Mouse (Mus musculus): ENCODE measurements around the gene Gatad2b.
"Not testable (repeated sequence)": the region's sequence is repeated elsewhere in the genome, so short reads cannot be mapped to it uniquely, and the experiment has no call there.

Gene Gatad2b

DNA sequence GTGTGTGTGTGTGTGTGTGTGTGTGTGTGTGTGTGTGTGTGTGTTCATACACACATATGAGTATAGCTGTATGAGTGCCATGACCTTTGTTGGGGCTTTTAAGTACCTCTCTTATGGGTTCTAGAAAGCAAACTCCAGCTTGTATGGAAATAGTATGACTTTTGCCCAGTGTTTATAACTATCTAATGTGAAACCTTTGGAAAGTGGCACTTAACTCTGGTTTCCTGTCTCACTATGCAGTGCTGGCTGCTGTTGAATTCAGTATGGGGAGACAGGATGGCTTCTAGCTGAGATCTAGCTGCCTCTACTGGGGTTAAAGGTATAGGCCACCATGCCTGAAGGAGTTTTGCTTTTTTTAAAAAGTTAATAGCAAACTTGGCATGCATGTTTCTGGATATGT lies 16.6 kb downstream of the Gatad2b start:
- no peak for DNase-seq (ENCODE audit: low read depth, low spot score)

- no peak for DNase-seq (ENCODE audit: low read depth, low spot score)
These were observed 20.4 kb downstream of the Gatad2b start for GRCm38 (mm10) chr3:90313367-90313766.

DNA sequence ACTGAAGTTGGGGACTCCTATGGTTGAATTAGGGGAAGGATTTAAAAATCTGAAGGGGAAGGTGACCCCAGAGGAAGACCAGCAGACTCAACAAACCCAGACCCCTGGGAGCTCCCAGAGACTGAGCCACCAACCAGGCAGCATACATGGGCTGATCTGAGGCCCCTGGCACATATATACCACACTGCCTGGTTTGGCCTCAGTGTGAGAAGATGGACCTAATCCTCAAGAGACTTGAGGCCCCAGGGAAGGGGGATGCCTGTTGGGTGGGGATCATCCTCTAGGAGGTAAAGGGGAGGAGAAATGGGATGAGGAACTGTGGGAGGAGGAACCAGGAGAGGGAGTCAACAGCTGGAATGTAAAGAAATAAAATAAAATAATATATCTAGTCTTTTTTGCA lies 21.3 kb downstream of the Gatad2b start:
- DNase-seq (ENCODE audit: low read depth, low spot score): no peak

DNA sequence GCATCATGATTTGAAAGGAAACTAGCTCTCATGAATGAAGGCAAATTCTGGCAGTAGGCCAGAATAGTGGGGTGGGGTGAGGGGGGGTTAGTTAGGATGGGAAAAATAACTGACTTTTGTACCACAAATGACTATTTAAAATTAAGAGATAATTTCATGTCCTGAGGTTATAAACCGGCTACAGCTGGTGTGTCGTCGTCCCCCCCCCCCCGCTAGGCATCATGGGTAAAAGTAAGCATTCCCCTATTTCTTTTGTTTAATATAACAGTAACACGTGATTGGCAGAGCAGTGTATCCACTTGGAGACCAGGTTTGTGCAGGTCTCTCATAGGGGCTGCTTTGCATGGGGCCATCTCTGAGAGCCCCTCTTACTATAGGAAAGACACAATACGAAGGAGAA lies 29.3 kb downstream of the Gatad2b start:
- no peak for DNase-seq (ENCODE audit: low read depth, low spot score)

GRCm38 (mm10) chr3:90323119-90323518 lies 30.1 kb downstream of the Gatad2b start:
- DNase-seq (ENCODE audit: low read depth, low spot score): no peak

- DNase-seq (ENCODE audit: low read depth, low spot score): no peak
These were observed 39.5 kb downstream of the Gatad2b start for GRCm38 (mm10) chr3:90332485-90332884.

GRCm38 (mm10) chr3:90335517-90335916 lies 42.5 kb downstream of the Gatad2b start:
- no peak for DNase-seq (ENCODE audit: low read depth, low spot score)

DNA sequence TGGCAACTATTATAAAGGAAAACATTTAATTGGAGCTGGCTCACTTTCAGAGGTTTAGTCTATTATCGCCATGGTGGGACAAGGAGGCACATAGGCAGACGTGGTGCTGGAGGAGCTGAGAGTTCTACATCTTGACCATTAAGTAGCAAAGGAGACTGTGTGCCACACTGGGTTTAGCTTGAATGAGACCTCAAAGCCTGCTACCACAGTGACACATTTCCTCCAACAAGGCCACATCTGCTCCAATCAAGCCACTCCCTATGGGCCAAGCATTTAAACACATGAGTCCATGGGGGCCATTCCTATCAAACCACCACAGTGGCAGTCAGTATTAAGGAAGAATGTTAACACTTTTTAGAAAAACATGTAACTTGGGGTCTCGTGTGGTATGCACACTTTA lies 45.2 kb downstream of the Gatad2b start:
- DNase-seq (ENCODE audit: low read depth, low spot score): no peak

DNA sequence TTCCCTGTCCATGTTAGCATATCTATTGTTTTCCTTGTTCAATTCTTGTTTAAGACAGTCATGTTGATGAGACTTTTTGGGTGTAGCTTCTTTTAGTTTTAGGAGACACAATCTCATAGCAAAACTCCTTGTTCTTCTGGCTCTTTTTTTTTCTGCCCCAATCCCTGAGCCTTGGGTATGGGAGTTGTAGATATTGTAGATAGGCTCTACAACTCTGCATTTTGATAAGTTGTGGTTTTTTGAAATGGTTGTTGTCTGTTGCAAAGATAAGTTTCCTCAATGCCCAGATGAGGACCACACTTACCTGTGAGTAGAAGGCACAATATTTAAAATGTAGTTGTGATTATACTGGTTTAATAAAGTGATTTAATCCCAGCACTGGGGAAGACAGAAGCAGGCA lies 47.2 kb downstream of the Gatad2b start:
- no peak for DNase-seq (ENCODE audit: low read depth, low spot score)

DNA sequence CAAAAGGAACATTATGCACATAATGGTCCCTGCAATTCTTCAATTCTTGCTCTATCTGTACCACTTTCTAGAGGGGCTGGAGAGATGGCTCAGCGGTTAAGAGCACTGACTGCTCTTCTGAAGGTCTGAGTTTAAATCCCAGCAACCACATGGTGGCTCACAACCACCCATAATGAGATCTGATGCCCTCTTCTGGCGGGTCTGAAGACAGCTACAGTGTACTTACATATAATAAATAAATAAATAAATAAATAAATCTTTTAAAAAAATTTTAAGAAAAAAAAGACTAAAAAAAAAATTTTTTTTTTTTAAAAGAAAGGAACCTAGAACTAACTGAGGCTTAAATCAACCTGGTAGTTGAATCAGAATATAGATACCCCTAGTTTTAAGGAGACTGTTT lies 49.9 kb downstream of the Gatad2b start:
- not testable (repeated sequence) for DNase-seq (ENCODE audit: low read depth, low spot score)

DNA sequence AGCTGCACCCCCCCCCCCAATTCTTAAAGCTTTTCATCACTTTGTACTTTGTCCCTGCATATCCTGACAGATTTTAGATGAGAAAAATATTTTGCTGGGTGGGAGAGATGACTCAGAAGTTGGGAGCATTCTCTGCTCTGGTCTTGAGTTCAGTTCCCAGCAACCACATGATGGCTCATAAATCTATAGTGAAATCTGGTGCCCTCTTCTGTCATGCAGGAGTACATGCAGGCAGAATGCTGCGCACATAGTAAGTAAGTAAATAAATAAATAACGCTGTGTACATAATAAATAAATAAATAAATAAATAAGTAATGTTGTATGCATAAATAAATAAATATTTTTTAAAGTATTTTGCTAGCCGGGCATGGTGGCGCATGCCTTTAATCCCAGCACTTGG lies 54.9 kb downstream of the Gatad2b start:
- DNase-seq (ENCODE audit: low read depth, low spot score): no peak

DNA sequence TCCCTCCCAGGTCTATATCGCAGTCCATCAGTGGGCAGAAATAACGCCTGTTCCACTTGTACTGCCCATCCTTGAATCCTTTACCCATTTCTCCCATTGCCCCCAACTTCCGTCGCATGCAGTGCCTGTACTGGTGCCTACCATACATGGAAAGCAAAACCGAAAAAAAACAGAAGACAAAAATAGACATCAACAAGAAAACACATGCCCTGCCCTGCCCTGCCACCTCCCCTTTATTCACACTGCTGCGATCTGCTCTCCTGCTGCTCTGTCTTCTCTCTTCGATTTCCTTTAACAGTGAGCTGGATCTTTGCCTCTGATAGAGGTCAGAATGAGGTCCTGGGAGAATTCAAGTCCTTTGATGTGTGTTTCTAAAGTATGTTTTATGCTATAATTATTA lies 65.0 kb downstream of the Gatad2b start:
- DNase-seq (ENCODE audit: low read depth, low spot score): no peak

DNA sequence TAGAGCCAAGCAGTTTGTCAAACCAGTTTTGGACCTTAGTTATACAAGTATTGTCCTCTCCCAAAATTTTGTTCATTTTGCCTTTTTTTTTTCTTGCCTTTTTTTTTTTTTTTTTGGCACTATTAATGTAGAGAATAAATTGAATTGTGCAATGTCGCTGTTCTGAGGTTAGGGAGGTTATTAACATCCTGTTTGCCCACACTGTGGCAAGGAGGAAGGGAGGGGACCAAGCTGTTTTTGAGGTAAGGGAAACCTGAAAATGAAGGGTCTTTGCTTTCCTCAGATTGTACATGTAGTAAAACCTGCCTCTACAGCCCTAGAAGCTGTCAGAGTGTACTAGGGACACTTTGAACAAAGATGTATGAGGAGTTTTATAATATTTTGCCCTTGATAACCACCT lies 66.3 kb downstream of the Gatad2b start:
- DNase-seq (ENCODE audit: low read depth, low spot score): no peak

DNA sequence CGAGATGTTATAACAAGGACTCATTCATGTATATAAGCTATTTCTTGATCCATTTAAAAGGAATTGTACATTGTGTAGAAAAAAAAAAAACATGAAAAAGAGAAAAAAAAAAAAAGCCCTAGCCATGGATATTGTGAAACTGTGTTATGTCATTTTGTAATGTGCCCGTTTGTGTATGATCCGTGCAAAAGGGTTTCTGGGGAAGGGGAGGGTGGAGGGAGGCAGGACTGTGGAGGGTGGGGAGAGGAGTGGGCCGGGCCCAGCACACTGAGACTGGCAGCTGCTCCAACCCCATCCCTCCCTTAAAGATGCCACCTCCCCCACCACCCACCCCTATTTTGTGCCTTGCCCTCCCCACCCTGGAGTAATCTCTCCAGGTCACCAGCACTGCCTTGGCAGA lies 68.5 kb downstream of the Gatad2b start:
- no peak for DNase-seq (ENCODE audit: low read depth, low spot score)

DNA sequence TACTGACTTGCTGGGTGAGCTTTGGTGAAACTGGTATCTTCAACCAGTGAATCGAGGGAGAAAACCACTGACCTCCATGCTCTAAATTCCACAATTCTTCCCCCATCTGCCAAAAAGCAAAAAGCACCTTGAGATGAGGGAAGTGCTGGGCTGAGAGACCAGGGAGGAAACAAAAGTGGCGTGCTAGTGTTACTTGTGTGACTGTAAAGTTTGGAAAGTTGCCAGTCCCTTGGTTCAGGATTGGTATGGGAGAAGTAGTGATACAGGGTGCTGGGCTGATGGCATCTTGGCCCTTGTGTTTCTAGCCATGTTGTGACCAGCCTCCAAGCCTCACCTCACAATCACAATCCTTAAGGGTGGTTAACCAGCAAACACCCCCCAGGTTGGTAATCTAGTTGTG lies 69.4 kb downstream of the Gatad2b start:
- DNase-seq (ENCODE audit: low read depth, low spot score): no peak

- DNase-seq (ENCODE audit: low read depth, low spot score): no peak
These were observed 74.1 kb downstream of the Gatad2b start for GRCm38 (mm10) chr3:90367001-90367632.

DNA sequence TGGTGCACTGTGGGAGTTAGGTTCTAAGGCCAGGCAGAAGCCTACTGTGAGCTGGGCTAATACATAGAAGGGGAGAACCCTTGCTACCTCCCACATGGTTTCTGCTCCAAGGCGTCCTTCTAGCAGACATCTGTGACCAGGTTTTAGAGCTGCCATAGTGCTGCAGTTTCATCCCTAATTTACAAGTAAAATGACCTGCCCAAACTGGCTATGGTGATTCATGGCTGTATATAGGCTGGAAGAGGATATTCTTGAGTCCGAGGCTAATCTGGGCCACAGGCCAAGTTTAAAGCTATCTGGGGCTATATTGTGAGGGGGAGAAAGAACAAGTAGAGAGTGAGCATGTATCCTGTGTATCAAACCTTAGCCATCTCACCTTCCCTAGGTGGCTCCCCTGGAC lies 76.1 kb downstream of the Gatad2b start:
- DNase-seq (ENCODE audit: low read depth, low spot score): no peak

- no peak for DNase-seq (ENCODE audit: low read depth, low spot score)
These were observed 78.9 kb downstream of the Gatad2b start for GRCm38 (mm10) chr3:90371857-90372256.

- no peak for DNase-seq (ENCODE audit: low read depth, low spot score)
These were observed 79.8 kb downstream of the Gatad2b start for GRCm38 (mm10) chr3:90372817-90373216.

DNA sequence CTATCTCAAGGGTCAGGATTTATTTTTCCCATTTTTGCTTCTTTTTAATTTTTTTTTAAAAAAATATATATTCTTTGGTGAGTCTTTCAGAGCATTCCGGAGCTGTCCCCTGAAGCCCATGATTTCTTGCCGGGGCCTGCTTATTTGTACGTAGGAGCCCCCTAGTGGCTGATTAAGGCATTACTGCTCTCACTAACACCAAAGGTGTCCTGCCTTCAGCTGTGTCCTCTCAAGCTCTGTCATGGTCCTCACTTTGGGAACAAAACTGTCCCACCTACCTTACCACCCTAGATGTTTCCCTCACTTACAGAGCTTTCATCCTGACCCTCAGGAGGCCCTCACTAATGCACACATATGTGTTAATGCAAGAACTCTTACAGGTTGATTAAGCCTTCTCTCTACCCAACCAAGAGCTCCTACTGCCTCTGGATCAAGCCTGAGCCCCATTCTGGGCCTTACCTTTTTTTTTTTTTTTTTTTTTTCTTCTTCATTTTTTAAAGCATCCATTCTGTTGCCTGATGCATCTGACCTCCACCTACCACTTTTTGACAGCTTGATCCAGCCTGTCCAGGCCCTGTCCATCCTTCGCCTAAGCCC lies 80.6 kb downstream of the Gatad2b start:
- DNase-seq (ENCODE audit: low read depth, low spot score): no peak

GRCm38 (mm10) chr3:90374368-90374767 lies 81.4 kb downstream of the Gatad2b start:
- no peak for DNase-seq (ENCODE audit: low read depth, low spot score)

DNA sequence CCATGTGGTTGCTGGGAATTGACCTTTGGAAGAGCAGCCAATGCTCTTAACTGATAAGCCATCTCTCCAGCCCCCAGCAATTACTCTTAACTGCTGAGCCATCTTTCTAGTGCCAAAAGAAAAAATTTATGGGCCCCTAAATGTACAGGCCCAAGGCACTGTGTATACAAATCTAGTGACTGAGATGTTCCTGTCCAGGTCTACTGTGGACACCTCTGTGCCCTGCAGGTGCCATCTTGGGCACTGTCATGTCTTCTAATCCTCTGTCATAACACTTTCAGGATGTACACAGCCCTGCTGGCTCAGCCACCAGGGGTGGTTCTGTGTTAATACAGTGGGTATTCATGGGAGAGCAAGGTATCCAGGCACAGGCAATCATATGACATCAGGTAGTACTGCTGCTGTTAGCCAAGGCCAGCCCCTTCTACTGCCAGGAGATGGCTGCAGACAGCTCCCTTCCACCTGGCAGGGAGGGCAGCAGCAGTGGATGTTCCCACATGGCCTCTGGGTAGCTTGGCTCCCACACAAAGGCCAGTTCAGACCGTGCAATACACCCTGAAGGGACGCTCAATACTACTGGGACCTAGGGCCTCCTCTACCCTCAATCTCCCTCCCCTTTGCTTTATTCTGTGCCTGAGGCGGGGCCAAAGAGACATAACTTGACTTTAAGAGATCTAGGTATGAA lies 82.7 kb downstream of the Gatad2b start:
- DNase-seq (ENCODE audit: low read depth, low spot score): no peak

DNA sequence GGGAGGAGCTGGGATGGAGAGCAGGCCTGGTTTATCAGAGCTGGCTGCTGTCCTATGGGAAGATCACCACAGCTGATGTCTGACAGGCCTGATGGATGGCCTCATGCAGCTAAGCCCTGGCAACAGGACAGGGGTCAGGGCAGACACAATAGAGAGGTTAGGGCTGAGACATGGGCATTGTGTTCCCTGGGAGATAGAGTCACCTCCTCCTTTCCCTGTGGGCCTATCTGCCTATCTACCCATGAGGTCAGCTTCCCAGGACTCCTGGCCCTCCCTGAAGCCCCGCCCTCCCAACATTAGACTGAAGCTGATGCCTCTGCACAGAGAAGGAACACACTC lies 83.2 kb downstream of the Gatad2b start:
- DNase-seq (ENCODE audit: low read depth, low spot score): no peak

Measured in WW6 (cell line).